Mouse (Mus musculus) retina, adult 2 months (tissue): Measurements from ENCODE around the gene Gm11564.
"Not testable (repeated sequence)": the region's sequence is repeated elsewhere in the genome, so short reads cannot be mapped to it uniquely, and the experiment has no call there.

ENCODE experiments used
- DNase-seq: peaks from one replicate; pipeline ENCODE4 v3.0.0-alpha.2; 2012; ENCODE audit warnings: low read depth, low spot score

Gm11564 gene

GRCm38 (mm10) chr11:99815566-99815965, at the start of gene Gm11564:
Gene Gm11564 (minus strand): TSS chr11:99815666.
- not testable (repeated sequence) for DNase-seq

- DNase-seq = not testable (repeated sequence)
Observed at GRCm38 (mm10) chr11:99864176-99864575, 48.7 kb upstream of the Gm11564 start, which contains the start of gene Gm11559. Gene Gm11559 (plus strand): TSS chr11:99864476.

GRCm38 (mm10) chr11:99858761-99859160, 43.3 kb upstream of the Gm11564 start:
- no peak for DNase-seq

GRCm38 (mm10) chr11:99857617-99858016, 42.2 kb upstream of the Gm11564 start, which contains the start of gene Gm11568:
Gene Gm11568 (plus strand): TSS chr11:99857917.
- no peak for DNase-seq

- no peak for DNase-seq
Observed at GRCm38 (mm10) chr11:99854121-99854520, 38.7 kb upstream of the Gm11564 start.

GRCm38 (mm10) chr11:99851508-99851907, 36.0 kb upstream of the Gm11564 start, which contains the start of gene Krtap4-16:
Gene Krtap4-16 (minus strand): TSS chr11:99851608.
- no peak for DNase-seq

GRCm38 (mm10) chr11:99846746-99847145, 31.3 kb upstream of the Gm11564 start:
- DNase-seq = no peak

GRCm38 (mm10) chr11:99842185-99842584, 26.7 kb upstream of the Gm11564 start:
- no peak for DNase-seq

GRCm38 (mm10) chr11:99837966-99838365, 22.5 kb upstream of the Gm11564 start, which contains the start of gene 2300003K06Rik:
Gene 2300003K06Rik (minus strand): TSS chr11:99838066.
- no peak for DNase-seq

- DNase-seq = not testable (repeated sequence)
Observed at GRCm38 (mm10) chr11:99809792-99810191, 5.7 kb downstream of the Gm11564 start, which contains the start of gene Krtap4-13. Gene Krtap4-13 (minus strand): TSS chr11:99809892.

- not testable (repeated sequence) for DNase-seq
Observed at GRCm38 (mm10) chr11:99804346-99804745, 11.1 kb downstream of the Gm11564 start, which contains the start of gene Gm11554. Gene Gm11554 (minus strand): TSS chr11:99804446.

- DNase-seq = not testable (repeated sequence)
Observed at GRCm38 (mm10) chr11:99798832-99799231, 16.6 kb downstream of the Gm11564 start, which contains the start of gene Gm11569. Gene Gm11569 (minus strand): TSS chr11:99798932.

GRCm38 (mm10) chr11:99793367-99793766, 22.1 kb downstream of the Gm11564 start, which contains the start of gene Gm11596:
Gene Gm11596 (minus strand): TSS chr11:99793467.
- DNase-seq = no peak

GRCm38 (mm10) chr11:99784900-99785299, 30.6 kb downstream of the Gm11564 start, which contains the start of gene Krtap4-9:
Gene Krtap4-9 (plus strand): TSS chr11:99785200.
- DNase-seq = not testable (repeated sequence)

GRCm38 (mm10) chr11:99780604-99781003, 34.9 kb downstream of the Gm11564 start, which contains the start of gene Krtap4-8:
Gene Krtap4-8 (minus strand): TSS chr11:99780704.
- DNase-seq = no peak

- no peak for DNase-seq
Observed at GRCm38 (mm10) chr11:99778401-99778800, 37.1 kb downstream of the Gm11564 start.

- not testable (repeated sequence) for DNase-seq
Observed at GRCm38 (mm10) chr11:99772813-99773212, 42.7 kb downstream of the Gm11564 start, which contains the start of gene Gm11595. Gene Gm11595 (minus strand): TSS chr11:99772913.

- DNase-seq = no peak
Observed at GRCm38 (mm10) chr11:99768410-99768809, 47.1 kb downstream of the Gm11564 start.
